Mouse (Mus musculus): ENCODE results near the gene Hist1h3h. TPM values are rescaled to one million over a fixed set of nuclear protein-coding genes. Genes with fewer than 3 reads are reported as not detected.
"Not testable (repeated sequence)": the region's sequence is repeated elsewhere in the genome, so short reads cannot be mapped to it uniquely, and the experiment has no call there.

Hist1h3h gene
- 10 to 100 TPM; 10.1 to 40.0 TPM for total RNA-seq (2021)
- long read RNA-seq, experiment 1, result 0 reads
- long read RNA-seq, experiment 2, result 0 reads

DNA sequence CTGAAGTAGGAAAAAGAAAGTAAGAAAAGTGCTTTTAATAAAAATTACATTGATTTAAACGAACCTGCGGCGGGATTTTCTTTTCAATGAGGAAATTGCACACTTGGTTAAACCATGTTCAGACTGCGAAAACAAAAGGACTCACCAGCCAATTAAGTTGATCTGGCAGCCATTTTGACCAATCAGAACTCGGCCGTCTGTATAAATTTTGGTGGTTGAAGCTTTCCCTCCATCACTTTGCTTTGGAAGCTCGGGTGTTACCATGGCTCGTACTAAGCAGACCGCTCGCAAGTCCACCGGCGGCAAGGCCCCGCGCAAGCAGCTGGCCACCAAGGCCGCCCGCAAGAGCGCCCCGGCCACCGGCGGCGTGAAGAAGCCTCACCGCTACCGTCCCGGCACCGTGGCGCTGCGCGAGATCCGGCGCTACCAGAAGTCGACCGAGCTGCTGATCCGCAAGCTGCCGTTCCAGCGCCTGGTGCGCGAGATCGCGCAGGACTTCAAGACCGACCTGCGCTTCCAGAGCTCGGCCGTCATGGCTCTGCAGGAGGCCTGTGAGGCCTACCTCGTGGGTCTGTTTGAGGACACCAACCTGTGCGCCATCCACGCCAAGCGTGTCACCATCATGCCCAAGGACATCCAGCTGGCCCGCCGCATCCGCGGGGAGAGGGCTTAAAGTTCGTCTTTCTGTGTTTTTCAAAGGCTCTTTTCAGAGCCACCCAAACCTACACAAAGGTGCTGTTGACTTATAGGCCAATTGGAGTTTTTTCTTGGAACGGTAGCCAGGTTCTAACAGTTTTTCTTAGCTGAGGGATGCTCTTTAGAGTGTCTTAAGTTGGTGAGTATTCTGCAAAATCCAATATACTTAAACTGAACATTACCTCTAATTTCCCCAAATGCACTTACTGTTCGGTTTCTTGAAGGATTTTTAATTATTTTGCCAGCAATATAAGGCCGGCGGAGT, at the start of gene Hist1h3h:
Hist1h3h (plus strand) TSS at position 263 of the 961 bp plus-strand sequence.
- peak; percentile 70 for DNase-seq

DNA sequence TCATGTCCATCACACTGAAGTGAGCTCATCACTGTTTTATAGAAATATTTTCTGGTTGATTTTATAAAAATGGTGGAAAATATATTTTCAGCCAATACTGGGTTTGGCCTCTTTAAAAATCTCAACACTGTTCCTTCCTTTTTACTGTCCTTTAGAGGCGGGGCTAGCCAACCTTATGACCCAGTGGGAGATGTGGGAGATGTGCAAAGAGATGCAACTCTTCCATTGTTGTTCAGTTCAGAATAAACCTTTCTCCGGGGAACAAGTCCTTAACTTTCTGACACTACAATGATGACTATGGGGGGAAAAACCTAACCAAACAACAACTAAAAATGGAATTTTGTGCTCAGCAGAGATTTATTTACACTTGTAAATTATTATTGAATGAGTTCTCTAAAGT, 40.2 kb upstream of the Hist1h3h start, which contains the start of gene Olfr1360:
Olfr1360 (minus strand) TSS at position 101 of the 400 bp plus-strand sequence.
- DNase-seq, result no peak

- DNase-seq, result no peak
Observed at GRCm38 (mm10) chr13:21697811-21698210, 19.6 kb upstream of the Hist1h3h start, which contains the start of gene Olfr1359. Olfr1359 (plus strand) TSS chr13:21698111.

DNA sequence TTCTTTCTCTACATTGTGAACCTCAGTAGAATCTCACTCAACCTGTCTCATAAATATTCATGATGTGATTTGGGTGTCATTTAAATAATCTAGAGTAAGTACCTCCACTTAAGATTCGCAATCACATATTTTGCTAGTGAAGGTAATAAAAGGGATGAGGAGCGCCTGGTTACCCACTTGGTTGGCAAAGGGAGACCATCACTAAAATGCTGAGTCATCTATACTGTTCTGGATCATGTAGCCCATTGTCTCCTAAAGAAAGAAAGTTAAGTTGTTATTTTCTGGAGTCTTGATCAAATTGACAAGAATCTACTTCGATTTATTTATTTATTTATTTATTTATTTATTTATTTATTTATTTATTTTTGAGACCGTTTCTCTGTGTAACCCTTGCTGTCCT, 10.8 kb upstream of the Hist1h3h start:
- no peak for DNase-seq

DNA sequence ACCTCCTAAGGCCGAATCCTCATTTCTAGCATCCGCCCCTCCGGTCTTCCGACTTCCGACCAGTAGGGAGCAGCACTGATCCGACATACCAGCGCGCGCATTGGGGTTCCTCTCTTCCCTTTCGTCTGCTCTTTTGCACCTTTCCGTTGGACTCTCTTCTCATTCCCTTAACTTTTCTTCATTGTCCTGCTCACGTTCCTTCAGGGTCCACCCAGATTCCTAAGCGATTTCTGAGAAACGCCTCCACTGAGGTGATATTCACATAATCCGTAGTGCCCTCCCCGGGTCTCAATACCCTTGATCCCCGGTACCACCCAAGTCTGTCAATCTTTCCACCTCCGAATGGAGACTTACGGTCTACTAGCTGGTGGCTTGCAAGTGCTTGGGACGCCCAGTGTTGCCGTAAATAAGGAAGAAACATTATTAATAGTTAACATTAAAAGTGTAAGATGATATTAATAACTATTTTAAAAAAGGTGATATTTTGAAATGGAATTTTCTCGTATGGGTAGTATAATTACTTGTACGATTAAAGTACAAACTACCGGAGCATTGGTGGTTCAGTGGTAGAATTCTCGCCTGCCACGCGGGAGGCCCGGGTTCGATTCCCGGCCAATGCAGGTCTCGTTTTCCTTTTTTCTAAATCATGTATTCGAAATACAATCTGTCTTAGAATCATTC, 7.3 kb upstream of the Hist1h3h start:
- DNase-seq, result peak; percentile 74

DNA sequence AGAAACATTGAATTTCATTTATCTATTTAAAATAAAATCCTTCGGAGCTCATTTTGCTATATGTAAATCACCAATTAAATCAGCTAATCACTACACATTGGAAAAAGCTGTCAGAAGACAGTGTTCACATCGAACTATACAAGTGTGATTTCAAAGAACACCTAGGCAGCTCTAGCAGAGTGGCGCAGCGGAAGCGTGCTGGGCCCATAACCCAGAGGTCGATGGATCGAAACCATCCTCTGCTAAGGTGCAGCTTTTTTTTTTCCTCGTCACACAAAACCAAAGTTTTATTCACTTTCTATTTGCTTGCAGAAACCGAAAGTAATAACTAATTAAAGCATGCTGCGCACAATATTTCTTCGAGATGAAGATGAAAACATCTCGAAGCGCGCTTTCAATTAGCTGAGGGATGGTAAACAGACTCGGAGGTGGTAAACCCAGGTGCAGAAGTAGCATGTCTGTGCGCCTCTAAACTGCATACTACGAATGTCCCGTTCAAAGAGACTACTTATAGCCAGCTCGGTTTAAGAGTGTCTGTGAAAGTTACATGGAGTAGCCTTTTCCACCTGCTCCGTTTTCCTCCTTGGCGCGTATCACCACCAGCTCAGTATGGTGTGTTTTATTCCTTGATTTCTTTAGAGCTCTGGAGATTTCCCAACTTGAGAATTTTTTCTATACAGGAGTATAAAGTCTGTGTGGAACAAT, 6.5 kb upstream of the Hist1h3h start:
- DNase-seq, result peak; percentile 55

GRCm38 (mm10) chr13:21711698-21712097, 5.8 kb upstream of the Hist1h3h start:
- no peak for DNase-seq

GRCm38 (mm10) chr13:21714725-21715124, 2.7 kb upstream of the Hist1h3h start:
- DNase-seq, result peak; percentile 22

- DNase-seq, result no peak
Observed at GRCm38 (mm10) chr13:21715131-21715863, 2.2 kb upstream of the Hist1h3h start.

GRCm38 (mm10) chr13:21715864-21716539, 1.5 kb upstream of the Hist1h3h start, which contains the start of the genes Hist1h2bl and Hist1h2ai:
Hist1h2bl (minus strand) TSS chr13:21716143.
Hist1h2ai (plus strand) TSS chr13:21716422.
- DNase-seq, result peak; percentile 60

DNA sequence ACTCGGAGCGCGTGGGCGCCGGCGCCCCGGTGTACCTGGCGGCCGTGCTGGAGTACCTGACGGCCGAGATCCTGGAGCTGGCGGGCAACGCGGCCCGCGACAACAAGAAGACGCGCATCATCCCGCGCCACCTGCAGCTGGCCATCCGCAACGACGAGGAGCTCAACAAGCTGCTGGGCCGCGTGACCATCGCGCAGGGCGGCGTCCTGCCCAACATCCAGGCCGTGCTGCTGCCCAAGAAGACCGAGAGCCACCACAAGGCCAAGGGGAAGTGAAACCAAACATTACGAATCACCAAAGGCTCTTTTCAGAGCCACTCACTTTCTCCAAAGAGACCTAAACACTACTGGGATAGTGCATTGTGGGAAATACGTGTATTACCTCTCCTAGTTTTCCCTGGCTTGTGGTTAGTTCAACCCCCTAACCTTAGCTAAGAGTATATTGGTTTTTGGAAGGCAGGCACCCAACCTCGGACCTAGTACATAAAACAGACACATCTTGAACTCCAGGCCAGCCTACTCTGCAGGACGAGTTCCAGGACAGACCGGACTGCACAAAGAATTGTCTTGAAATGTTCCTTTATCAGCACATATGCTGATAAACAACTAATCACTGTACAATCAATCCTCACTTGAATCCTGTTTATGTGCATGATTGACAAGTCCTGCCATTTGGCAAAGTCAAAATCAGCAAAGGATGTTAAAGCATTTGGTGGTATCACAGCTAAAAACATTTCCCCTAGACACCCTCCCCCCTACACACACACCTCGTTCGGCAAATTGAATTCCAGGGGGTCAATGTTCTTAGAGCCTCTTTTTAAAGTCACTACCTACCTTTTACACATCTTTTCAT, 693 bp upstream of the Hist1h3h start:
- DNase-seq, result not testable (repeated sequence)

DNA sequence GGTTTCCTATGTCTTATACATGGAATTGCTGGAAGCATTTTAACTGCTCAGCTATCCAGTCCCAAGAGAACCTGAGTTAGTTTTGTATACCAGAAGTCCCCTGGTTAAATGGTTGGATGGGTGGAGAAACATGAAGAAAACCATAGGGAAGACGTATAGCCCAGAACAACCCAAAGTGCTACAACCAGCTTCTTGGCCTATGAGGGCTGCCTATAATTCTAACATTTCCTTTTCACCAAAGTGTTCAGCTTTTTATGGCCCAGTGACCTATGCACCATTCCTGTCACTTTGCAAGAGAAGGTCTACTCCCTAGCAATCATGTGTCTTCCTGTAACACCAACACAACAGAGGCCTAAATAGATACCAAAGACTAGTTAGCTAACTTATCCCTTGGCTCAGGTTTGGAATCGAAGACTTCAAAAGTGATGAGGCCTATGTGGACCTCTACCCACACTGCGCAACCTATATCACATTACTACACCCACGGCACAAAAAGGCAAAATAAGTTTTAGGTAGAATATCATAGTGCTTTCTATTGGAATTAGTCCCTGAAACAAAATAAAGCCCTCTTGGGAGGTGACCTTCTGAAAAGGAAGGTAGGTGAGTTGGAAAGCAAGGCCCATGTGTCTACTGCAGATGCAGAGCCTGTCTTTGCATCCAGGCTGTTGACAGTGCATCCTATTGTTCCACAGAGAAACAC, 1.1 kb downstream of the Hist1h3h start:
- no peak for DNase-seq

GRCm38 (mm10) chr13:21721107-21721756, 3.8 kb downstream of the Hist1h3h start:
- not testable (repeated sequence) for DNase-seq

GRCm38 (mm10) chr13:21721757-21722372, 4.4 kb downstream of the Hist1h3h start, which contains the start of gene Hist1h2bm:
Hist1h2bm (plus strand) TSS chr13:21722044.
- DNase-seq, result peak; percentile 18

DNA sequence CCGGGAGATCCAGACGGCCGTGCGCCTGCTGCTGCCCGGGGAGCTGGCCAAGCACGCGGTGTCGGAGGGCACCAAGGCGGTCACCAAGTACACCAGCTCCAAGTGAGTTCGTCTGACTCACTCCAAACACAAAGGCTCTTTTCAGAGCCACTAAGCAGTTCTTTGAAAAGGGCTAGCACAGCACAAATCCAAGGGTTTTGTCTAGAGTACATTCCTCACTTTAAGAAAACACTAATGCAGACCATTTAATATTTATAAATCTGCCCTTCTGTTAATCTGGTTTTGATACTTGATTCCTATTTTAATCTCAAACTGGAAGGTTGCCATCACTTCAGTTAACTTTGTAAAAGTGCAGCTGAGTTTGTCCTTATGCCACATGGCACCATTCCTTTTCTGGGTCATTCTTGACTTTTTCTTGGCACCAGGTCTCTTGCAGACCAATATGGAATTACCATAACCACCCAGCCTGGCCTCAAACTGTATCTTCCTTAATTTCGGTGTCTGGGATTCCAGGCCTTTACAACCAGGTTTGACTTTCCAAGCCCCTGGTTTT, 5.0 kb downstream of the Hist1h3h start:
- DNase-seq, result no peak

DNA sequence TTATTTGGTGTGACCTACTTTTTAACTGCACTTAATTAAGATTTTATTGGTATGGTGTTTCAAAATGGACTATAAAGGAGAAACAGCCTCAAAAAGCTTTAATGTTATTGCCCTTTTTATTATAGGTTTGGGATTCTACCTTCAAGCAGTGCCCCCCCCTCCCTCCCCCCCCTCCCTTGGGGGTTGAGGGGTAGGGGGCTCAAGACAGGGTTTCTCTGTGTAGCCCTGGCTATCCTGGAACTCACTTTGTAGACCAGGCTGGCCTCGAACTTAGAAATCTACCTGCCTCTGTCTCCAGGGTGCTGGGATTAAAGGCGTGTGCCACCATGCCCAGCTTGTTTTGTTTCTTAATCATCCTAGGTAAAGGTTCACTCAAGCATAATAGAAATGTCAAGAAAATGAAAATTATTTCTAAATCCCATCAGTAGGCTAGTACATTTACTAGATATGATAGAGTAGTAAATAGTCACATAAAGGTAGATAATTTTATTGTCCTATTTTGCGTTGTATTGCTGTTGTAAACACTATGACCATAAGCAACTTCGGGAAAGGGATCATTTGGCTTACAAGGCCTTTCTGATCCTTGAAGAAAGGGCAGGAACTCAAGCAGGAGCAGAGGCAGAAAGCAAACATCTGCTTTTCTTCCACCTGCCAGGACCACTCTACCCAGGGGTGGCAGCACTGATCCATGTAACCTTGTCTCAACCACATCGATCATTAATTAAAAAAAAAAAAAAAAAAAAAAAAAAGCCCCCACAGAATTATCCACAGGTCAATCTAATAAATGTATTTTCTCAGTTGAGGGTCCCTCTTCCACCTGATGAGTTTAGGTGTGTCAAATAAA, 5.8 kb downstream of the Hist1h3h start:
- no peak for DNase-seq
